Mouse (Mus musculus) A20 (cell line): ENCODE data around the gene Trappc12.
A peak's percentile ranks its signal among the peaks of the same experiment; 100 is the strongest.

Source experiments
- DNase-seq: peaks from one replicate; pipeline ENCODE4 v3.0.0-alpha.2; 2011; ENCODE audit warnings: low read depth, low spot score

The Trappc12 gene

DNA sequence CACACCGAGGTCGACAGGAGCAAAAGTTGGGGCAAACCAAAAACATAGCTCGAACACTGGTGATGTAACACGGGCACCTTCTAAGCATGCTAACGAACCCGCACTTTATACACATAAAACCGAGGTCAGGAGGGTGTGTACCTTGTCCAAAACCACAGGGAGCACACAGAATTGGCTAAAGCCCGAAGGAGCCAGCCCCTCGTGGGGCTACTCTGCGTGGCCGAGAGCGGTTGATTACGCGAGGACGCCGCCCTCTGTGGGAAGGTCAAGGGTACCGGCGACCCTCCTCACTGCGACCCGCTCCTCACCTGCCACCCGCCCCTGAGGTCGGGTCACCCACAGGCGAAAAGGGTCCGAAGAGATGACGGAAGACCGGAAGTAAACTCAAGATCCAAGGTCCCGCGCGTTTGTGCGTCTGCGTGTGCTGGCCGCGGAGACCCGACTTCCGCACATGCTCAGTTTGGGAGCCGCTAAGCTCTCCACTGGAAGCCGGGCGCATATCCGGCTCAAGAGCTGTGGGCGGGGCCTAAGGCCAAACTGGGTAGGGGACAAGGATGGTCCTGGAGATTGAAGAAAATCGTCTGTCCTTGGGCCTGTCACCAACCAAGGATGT, at the start of gene Trappc12:
TSS of gene Trappc12 (minus strand) at position 452 of the 613 bp plus-strand sequence.
- peak; percentile 93 for DNase-seq

DNA sequence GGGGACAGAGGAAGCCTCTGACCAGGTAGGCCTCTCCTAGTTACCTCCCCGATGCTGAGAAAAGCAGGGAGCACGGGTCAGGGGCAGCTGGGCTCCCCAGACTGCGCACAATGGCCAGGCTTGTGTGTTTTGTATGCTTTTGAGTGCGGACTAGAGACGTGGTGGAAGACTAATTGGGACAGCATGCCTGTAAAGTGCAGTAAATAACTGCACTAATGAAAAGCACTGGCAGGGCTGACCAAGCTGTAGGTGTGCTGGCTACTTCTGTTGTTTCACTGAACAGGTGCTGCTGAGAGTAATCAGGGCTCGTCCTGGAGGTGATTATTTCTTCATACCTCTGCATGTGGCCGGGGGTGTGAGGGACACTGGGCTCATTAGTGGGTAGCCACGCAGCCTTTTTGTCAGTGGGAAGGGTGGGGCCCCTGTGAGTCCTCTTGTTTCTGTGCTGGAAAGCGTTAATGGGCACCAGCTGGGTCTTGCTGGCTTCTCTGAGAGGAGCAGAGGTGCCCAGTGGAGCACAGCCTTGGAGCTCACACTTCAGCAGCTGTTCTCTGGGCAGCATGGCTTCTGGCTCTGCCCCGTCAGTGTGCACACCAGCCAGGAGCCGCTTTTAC, 49.6 kb upstream of the Trappc12 start:
- peak; percentile 43 for DNase-seq

DNA sequence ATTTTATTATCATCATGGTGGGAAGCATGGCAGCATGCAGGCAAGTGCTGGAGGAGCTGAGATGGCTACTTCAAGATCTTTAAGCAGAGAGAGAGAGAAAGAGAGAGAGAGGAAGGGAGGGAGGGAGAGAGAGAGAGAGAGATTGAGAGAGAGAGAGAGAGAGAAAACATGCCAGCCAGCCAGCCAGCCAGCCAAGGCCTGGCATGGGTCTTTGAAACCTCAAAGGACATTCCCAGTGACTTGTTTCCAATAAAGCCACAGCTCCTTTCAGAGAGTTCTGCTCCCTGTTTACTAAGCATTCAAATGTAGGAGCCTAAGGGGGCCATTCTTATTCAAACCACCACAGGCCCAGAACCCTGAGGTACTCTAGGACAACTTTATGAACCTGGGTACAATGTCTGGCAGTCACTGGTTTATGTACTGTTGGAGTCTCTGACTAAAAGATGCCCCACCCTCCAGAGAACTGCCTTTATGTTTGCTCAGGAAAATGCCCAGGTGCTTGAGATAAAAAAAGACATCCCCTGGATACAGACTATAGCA, 46.7 kb upstream of the Trappc12 start:
- DNase-seq: no peak

DNA sequence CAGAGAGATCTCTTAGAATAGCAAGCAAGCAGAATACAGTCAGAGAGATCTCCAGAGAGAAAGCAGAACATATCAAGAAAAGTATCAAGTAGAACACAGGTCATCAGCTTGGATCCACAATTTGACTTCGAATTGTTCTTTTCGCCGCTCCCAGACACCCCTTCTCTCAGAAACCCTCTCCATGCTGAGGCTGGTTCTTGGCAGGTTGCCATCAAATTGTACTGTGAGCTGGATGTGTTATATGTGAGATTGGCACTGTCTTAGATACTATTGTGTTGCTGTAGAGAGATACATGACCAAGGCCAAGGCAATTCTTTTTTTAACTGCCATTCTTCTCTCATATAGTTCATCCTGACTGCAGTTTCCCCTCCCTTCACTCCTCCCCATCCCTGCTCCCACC, 44.8 kb upstream of the Trappc12 start:
- DNase-seq: no peak

DNA sequence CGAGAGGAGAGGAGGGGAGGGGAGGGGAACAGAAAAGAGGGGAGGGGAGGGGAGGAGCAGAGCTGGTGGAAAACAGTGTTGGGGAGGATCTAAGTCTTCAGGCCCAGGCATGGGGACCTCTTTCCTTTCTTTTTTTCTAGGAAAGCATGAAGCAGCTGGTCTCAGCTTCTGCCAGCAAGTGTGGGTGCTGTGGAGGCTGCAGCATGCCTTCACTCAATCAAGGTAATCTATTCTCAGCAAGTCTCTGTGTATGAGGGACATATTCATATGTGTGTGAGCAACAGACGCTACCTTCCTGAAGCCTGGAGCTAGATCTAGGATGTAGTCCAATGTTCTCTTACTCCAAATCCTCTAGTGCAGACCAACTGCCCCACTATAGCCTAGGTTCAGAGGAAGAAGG, 43.4 kb upstream of the Trappc12 start:
- no peak for DNase-seq

DNA sequence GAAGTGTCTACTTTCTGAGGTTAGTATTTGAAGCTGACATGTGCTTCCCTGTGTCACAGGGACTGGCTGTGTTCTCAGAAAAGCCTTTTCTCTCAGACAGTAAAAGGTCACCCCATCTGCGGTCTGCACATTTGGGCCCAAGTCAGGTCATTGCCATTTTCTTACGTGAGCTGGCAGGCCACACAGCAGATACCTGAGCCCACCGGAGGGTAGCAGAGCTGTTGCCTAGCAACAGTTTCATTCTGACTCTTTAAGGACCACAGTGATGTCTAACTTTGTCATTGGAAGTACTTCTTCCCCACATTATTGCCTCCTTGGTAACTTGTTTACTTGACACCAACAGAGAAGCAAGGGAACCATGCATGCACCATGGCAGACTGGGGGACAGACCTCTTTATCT, 42.3 kb upstream of the Trappc12 start:
- DNase-seq: no peak

DNA sequence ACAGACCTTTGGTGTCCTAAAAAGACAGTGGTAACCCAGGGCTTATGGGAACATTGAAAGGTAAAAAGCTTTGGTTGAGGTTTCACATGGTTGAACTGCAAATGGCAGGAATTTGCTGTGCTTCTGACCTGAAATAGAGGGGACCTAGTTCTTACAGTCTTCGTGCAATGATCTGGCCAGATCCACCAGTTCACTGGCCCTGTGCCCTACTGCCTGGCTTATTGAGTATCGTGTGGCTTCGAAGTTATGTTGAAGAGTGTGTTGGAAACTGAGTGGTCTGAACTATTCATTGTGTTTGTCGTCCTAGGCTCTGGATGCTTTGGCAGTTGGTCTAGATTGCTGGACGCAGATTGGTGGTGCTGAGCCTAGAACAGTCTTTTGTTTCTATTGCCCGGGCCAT, 36.0 kb upstream of the Trappc12 start:
- no peak for DNase-seq

DNA sequence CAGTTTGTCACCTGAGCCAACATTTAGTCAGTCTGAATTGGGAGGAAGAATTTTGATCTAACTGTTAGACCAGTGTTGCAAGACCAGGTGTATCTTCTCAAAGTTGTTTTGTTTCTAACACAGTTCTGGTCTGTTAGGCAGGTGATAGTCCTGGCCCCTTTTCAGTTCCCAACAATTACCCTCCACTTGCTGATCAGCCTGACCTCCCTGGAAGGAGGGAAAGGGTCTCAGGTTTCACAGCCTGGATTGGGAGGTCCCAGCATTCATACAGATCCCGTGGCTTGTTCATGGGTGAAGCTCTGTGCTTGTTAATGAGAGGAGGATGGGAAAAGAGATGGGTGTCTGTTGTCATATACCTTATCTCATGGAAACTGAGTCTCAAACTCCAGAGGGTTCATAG, 35.0 kb upstream of the Trappc12 start:
- DNase-seq: no peak

DNA sequence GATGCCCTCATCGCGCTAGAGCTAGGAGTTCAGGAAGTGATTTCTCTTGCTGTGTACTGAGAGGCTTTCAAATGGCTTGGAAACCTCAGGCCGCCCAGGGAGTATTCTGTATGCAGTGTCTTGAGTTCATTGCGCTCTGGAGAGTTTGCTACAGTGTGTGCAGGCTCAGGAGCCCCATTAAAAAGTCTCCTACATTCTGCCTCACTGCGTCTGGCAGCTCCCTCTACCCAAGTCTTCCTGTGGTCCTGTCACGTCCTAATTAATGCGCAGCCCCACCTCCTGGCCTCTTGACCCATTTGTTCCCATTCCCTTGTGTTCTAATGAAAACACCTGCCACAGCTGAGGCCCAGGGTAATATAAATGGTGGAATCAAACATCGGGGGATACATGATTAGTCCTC, 34.6 kb upstream of the Trappc12 start:
- DNase-seq: no peak

DNA sequence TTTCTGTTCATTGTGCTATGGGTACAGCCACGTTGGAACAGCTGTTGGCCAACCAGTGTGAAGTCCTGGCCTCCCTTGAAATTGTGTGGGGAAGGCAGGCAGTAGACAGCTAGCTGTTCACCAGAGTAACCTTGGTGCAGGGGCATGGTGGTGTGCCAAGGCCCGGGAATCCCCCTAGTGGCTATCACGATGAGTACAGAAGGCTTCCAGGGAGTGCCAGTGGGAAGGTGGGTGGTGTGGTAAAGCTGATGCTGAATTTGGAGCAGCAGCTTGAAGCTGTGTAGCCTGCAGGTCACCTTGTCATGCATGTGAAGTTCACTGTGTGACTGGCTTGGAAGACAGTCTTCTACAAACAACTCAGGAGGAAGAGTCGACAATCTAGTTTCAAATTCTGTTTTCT, 34.1 kb upstream of the Trappc12 start:
- peak; percentile 40 for DNase-seq

DNA sequence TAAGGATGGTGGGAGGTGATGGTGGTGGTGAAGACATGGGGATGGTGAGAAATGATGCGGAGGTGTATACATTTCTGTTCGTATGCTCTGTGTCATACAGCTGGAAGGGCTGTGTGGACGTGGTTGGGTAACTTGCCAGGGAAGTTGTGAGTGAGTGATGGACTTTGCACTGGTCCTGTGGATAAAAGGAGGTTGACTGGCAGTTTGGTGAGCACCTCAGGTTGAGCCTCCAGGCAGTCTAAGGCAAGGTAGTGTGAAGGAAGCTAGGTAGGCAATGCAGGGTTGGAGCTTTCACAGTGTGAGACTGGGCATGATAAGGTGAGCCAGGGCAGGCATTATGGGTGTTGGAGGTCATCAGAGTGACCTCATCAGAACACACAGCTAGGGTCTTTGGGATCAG, 32.4 kb upstream of the Trappc12 start:
- no peak for DNase-seq

DNA sequence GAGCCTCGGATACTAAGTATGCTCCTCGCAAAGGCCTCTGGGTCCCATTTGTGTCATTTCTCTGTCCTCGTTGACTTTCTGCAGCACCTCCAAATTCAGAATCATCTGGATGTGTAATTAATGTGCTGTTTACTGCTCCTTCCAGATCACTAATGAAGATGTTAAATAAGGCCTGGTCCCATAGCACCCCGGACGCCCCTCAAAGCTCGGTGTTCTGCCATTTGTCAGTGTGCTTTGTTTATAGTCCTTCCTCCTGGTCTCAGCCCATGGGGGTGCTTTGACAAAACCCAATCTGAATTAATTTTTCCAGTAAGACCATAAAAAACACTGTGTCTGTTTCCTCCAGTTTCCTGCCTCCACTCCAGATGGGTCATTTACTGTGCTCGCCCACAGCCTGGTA, 29.9 kb upstream of the Trappc12 start:
- DNase-seq: no peak

DNA sequence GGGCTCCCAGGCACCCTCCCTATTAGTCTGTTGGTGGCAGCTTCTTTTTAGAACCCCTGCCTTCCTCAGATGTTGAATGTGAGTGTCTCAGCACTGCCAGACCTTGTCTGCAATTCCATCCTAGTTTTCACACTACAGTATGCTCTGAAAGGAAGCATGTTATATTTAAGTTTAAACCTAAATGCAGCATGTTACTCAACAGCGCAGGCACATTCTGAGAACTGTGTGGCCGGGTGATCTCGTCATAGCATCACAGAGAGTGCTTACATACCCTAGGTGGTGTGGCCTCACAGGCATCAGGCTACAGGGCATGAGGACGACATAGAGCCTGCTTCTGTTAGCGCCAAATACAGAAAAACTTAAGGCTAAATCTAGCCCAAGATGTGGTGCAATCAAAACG, 25.4 kb upstream of the Trappc12 start:
- DNase-seq: no peak

DNA sequence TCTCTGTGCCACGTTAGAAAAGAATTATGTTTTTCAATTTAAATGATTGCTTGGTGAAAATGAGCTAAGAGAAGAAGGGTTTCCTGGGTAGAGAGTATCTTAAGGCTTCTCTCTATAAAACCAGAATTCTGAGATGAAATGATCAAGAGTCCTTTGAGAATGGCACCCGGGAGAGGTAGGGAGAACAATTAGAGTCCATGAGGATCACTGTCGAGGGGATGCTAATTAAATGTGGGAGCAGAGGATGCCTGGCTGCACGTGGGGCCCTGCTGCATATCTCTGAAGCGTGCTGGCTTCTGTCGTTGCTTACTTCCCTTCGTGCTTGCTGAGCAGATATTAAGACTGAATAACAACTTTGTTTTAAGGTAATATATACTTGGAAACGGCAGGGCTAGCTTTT, 24.8 kb upstream of the Trappc12 start:
- no peak for DNase-seq

DNA sequence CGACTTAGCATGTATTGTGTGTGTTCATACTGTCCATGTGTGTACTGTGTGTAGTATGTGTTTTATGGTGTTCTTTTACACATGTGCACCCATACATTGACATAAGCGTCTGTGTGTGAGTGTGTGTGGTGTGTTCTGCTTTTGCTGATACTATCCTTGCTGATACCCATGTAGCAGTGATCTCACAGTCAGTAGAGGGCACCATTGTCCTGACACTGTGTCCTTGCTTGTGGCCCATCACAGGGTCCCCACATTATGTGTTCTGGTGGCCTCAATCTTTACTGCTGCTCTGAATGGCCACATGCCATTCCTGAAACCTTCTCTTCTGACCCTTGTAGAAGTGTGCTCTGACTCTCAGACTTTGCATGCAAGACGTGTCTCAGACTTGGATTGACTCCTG, 23.5 kb upstream of the Trappc12 start:
- peak; percentile 30 for DNase-seq

DNA sequence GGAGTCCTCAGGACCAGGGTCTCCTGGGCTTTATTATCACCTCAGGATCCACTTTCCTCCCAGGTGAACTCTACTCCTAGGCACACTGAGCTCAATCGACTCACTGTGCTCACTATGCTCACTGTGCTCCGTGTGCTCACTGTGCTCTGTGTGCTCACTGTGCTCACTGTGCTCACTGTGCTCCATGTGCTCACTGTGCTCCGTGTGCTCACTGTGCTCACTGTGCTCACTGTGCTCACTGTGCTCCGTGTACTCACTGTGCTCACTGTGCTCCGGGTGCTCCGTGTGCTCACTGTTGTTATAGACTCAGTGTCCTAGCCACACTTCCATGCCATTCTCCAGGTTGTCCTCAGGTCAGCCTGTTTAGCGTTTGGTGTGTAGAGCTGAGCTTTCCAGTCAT, 19.7 kb upstream of the Trappc12 start:
- no peak for DNase-seq

DNA sequence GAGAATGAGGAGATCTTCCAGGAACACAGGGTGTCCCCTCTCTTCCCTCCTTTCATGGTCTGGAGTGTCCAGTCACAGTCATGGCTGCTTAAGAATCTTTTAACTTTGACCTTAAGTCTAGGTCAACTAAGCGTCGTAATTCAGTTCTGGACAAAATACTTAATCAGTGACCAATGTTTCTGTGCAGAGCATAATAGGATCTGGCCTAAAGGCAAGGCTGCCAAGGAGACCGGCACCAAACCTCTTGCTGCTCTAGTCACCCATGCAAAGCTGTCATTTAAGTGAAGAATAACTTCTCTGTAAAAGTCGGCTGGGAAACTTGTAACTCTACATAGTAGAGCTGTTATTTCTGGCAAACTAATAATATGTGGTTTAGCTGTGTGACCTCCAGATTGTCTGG, 5.7 kb upstream of the Trappc12 start:
- DNase-seq: no peak

DNA sequence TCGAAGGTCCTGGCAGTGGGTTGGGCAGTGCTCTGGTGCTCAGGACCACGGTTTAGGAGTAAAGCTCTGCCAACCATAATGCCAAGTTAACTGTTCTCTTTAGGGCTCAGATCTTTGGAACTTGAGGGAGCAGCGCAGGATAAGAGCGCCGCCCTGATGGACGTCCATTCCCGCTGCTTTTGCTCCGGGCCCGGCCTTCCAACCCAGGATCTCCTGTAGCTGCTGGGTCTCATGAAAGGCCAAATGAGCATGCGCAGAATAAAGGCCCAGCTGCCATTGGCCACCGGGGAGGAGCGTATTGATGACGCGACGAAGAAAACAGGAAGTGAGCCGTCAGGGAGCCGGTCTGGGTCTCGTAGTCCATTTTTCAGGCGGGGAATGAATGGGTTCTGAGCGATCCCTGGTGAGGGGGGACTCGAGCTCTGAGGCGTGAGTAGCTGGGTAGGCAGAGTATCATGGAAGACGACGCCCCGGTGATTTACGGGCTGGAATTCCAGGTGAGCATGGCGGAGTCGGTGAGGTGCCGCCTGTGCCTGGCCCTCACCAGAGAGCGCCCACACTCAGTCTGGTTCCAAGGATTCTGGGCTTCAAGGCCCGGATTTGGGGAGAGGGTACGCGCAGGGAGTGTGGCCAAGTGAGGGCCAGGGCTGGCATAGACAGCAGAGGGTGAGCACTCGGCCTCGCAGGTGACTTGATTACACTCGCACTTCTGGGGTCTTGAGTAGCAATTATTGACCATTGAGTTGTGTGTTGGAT, 1.4 kb upstream of the Trappc12 start, which contains the start of gene Eipr1:
TSS of gene Eipr1 (plus strand) at position 296 of the 756 bp plus-strand sequence.
- DNase-seq: peak; percentile 95

DNA sequence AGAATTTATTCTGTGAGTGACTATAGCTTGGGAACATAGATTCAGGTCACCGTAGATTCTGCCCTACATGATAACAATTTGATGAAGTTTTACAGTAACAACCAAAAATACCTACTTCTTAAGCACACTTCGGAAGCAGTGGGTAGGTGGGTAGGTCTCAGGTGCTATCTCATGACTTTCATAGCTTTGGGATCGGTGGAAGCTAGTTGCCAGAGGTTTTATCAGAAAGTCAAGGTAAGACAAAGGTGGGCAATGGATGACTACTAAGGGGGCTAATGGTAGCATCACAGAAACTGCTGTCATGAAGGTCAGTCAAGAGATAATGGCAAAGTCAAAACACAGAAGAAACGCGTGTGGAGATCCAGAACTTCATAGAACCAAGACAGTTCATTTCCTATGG, 604 bp upstream of the Trappc12 start:
- DNase-seq: no peak

DNA sequence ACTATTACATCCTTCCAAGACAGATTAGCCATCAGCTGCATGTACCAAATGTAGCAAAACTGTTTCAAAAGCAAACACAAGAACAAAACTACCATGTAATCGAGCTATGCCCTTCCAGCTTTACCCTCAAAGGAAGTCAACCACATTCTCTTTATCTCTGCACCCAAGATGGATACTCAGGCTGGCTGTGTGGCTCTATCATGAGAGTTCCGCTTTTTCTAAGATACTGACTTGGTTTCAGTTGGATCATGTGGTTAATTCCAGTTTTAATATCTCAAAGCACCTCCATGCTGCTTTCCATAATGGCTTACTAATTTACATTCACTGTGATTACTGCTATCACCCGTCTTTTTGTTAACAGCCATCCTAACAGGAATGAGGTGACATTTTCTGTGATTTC, 6.9 kb downstream of the Trappc12 start:
- DNase-seq: no peak

DNA sequence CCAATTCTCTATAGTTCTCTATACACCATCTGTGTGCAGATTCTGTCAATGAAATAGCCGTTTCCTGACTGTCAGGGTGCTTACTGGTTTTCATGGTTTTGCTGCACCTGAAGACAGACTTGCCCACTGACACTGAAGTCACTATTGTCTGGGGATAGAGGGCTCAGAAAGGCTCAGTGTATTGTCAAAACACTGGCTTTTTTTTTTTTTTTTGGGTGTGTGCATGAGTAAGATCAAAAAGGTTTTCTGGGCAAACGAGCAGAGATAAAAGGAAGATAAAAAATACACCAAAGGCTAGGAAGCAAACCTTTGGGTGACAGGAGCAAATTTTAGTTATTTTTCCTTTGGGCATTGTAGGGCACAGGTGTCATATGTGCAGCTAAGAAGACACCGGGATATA, 15.0 kb downstream of the Trappc12 start:
- no peak for DNase-seq

DNA sequence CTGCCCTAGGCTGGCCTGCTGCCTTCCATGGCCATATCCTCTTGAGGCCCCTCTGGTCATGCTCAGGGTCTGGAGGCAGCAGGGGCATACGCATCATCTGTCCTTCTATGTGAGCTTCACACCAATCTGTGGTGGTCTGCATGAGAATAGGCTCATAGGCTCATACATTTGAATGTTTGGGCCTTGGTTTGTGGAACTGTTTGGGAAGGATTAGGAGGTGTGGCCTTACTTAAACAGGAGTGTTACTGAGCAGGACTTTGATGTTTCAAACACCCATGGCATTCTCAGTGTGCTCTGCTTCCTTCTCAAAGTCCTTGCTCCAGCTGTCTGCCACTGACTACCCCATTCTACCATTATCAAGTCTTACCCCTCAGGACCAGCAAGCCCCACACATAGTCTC, 16.0 kb downstream of the Trappc12 start:
- no peak for DNase-seq
